Mouse (Mus musculus) ES-Bruce4 (cell line): ENCODE data around the gene Tmem116.

Experiments used
- CTCF ChIP-seq: IDR thresholded peaks from one replicate; pipeline ENCODE4 v1.8.1; 2011; ENCODE audit warnings: low read depth, low read length
- POLR2A ChIP-seq: IDR thresholded peaks from one replicate; pipeline ENCODE4 v1.8.1; 2011; ENCODE audit warnings: low read length; ENCODE audit not compliant: insufficient read depth

DNA sequence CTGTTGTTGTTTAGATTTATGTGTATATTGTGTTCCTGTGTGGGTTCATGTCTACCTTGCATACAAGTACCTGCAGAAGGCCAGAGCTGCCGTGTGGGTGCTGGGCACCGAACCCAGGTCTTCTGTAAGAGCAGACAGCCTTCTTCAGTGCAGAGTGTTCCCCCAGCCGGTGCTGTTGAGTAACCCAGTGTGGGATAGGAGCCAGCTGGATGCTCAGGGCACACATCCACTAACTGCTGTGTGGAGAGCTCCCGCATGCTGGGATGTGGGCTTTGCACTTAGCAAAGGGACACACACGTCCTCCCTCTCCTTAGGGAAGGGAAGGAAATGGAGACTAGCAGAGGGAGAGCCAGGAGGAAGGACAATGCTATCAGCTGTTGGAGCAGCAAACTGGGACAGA is 13.6 kb upstream of the Tmem116 start:
- TF ChIP-seq POLR2A = no peak
- TF ChIP-seq CTCF = no peak
